ENCODE assay signal across 16 mouse cellular contexts in the genomic region with DNA sequence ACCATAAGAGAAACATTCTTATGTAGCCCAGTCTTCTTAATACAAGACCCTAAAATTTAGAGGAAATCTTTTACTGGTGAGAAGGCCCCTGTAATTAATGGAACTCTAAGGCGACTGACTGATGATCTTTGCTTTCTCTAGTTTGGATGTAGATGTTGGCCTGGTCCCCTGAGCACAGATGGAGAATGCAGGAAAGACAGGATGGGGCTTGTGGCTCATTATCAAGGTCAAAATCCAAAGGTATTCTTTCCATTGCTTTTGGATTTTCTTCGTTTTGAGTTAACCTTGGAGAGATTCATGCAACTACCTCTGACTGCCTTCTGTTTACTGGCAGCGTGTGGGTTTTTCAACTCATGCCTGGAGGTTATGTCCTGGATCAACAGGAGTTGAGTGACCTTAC.
A peak's percentile ranks its signal among the peaks of the same experiment; 100 is the strongest.
DNase-seq lines count a peak whose midpoint lies in the region; ATAC-seq lines count a peak whose summit lies in the region.
"Had no signal": no experiment of that assay in that cellular context is flagged by ENCODE, and none has a peak within 500 bp of the region (broad histone marks: within the 10 kb centered on the region; RNA-seq: fewer than 3 reads in every experiment).

No protein-coding gene starts in this region.

- DNase-seq in cerebellum, adult 11 months, result peak; percentile 57
- peak; percentile 65 to 77 for DNase-seq in cerebellum, adult 18-20 months
- DNase-seq in cerebellum, adult 9-11 months, result peak; percentile 80
- DNase-seq in cerebellum, postnatal 36 days, result peak; percentile 61 to 64
- DNase-seq in kidney, postnatal 10 days, result no peak
- DNase-seq in frontal cortex, adult 2 months (ENCODE audit: extremely low spot score in 1 of 2, low spot score in 1 of 2), result no peak
- DNase-seq: adrenal gland, adult 2 months; adrenal gland, postnatal 25 days; embryo, embryonic 11 days; gastrocnemius, postnatal 14 days; heart, adult 2 months; heart, postnatal 14 days; kidney, adult 2 months had no signal

- no peak for ATAC-seq in frontal cortex, adult (ENCODE audit: low TSS enrichment)
- ATAC-seq: forebrain, embryonic 15.5 days; intestine, embryonic 15.5 days had no signal

Comparison
In these comparisons a context has a peak if more than half of its experiments do, and no peak if none do; other contexts are left out.
1. DNase-seq: peak in cerebellum, adult 11 months (single experiment), cerebellum, adult 18-20 months (2 of 2), cerebellum, adult 9-11 months (single experiment) and cerebellum, postnatal 36 days (2 of 2); none in kidney, postnatal 10 days (single experiment) and frontal cortex, adult 2 months (0 of 2).